ENCODE assay signal across 10 mouse cellular contexts in the genomic region with DNA sequence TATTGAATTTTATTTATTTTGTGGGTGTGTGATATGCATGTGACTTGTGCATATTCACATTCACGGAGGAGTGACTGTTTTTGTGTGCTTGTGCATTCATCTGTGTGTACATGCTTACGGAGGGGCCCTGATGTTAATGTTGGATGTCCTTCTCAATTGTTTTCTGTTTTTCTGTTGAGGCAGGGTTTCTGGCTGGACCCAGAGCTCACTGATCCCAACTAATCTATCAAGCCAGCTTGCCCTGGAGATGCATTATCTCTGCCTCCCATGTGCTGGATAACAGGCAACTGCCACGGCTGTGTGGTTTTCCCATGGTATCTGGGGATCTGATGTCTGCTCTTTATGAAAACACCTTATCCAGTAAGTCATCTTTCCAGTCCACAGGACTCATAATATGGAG.
DNase-seq lines count a peak whose midpoint lies in the region; ATAC-seq and TF ChIP-seq lines count a peak whose summit lies in the region.
"Had no signal": no experiment of that assay in that cellular context is flagged by ENCODE, and none has a peak within 500 bp of the region (broad histone marks: within the 10 kb centered on the region; RNA-seq: fewer than 3 reads in every experiment).

No protein-coding gene starts in this region.

- H3K4me3 ChIP-seq in midbrain, embryonic 11.5 days (ENCODE audit: low read depth, low read length) = no peak overlapping the region
- H3K4me3 ChIP-seq in midbrain, embryonic 10.5 days = no peak overlapping the region
- H3K4me3 ChIP-seq in liver, embryonic 13.5 days (replicated peaks) = no peak overlapping the region
- H3K4me3 ChIP-seq in heart, adult 2 months = no peak overlapping the region
- H3K4me3 ChIP-seq: intestine, embryonic 15.5 days had no signal

- no peak overlapping the region for H3K9ac ChIP-seq in midbrain, embryonic 11.5 days (ENCODE audit: low read length)
- H3K9ac ChIP-seq in liver, embryonic 13.5 days = no peak overlapping the region
- no peak overlapping the region for H3K9ac ChIP-seq in heart, adult 2 months (ENCODE audit: low read depth, low read length)
- H3K9ac ChIP-seq: intestine, embryonic 15.5 days had no signal

- TF ChIP-seq POLR2A in heart, adult 2 months (IDR thresholded peaks at IDR 0.05; ENCODE audit: insufficient read depth, low read depth, low read length) = no peak

- H3K36me3 ChIP-seq in midbrain, embryonic 11.5 days (ENCODE audit: control insufficient read depth, insufficient read depth, low read length) = no peaks in the 10 kb centered on the region
- H3K36me3 ChIP-seq in midbrain, embryonic 10.5 days = no peaks in the 10 kb centered on the region
- H3K36me3 ChIP-seq in liver, embryonic 13.5 days = no peaks in the 10 kb centered on the region
- no peaks in the 10 kb centered on the region for H3K36me3 ChIP-seq in heart, adult 2 months (ENCODE audit: control insufficient read depth, insufficient read depth, low read length)
- H3K36me3 ChIP-seq: intestine, embryonic 15.5 days had no signal

- no peaks in the 10 kb centered on the region for H3K27me3 ChIP-seq in midbrain, embryonic 11.5 days (ENCODE audit: control insufficient read depth, insufficient read depth, low read length)
- no peaks in the 10 kb centered on the region for H3K27me3 ChIP-seq in midbrain, embryonic 10.5 days (ENCODE audit: low read depth, poor library complexity, severe bottlenecking)
- no peaks in the 10 kb centered on the region for H3K27me3 ChIP-seq in liver, embryonic 13.5 days
- no peaks in the 10 kb centered on the region; the same call in 1 of the 2 replicates for H3K27me3 ChIP-seq in heart, adult 2 months (ENCODE audit: control insufficient read depth, insufficient read depth, low read length)
- H3K27me3 ChIP-seq: intestine, embryonic 15.5 days had no signal

- 46% methylated on average over 3 of the region's 3 CpGs for WGBS in midbrain, embryonic 11.5 days
- 55% methylated on average over 3 of the region's 3 CpGs for WGBS in midbrain, embryonic 10.5 days
- WGBS in liver, embryonic 13.5 days (ENCODE audit: insufficient replicate concordance) = 29% methylated on average over 3 of the region's 3 CpGs
- WGBS in heart, adult 2 months = 47% methylated on average over 3 of the region's 3 CpGs

- no peak for TF ChIP-seq EP300 in heart, adult 2 months (IDR thresholded peaks at IDR 0.05; ENCODE audit: insufficient read depth, low read depth, low read length)

- H3K79me2 ChIP-seq in heart, adult 2 months (replicated peaks; ENCODE audit: control insufficient read depth, insufficient read depth, low read length) = no peaks in the 10 kb centered on the region

- DNase-seq in embryo, embryonic 10 days (ENCODE audit: low spot score) = peak; percentile 4
- no peak for DNase-seq in embryo, embryonic 9.5 days (ENCODE audit: extremely low spot score)
- DNase-seq in midbrain, embryonic 11.5 days (ENCODE audit: low spot score, missing footprints) = no peak
- no peak for DNase-seq in midbrain, embryonic 10.5 days (ENCODE audit: low spot score)
- DNase-seq in liver, embryonic 13.5 days = peak; percentile 13
- DNase-seq in Muller cell, postnatal 12 days (ENCODE audit: inconsistent ontology term) = no peak
- DNase-seq in heart, adult 2 months = no peak
- DNase-seq: layer of hippocampus, adult 9-11 months had no signal

- intact Hi-C loops in heart, adult 2 months (cut with DNase I) = no loop called here

- H3K9me3 ChIP-seq in midbrain, embryonic 11.5 days (ENCODE audit: control insufficient read depth, low read length) = no peaks in the 10 kb centered on the region
- H3K9me3 ChIP-seq in midbrain, embryonic 10.5 days (replicated peaks) = no peaks in the 10 kb centered on the region
- H3K9me3 ChIP-seq in liver, embryonic 13.5 days (replicated peaks) = no peaks in the 10 kb centered on the region
- H3K9me3 ChIP-seq: intestine, embryonic 15.5 days had no signal

- no peak for TF ChIP-seq CTCF in heart, adult 2 months (IDR thresholded peaks at IDR 0.05)

- peak; percentile 75 for ATAC-seq in midbrain, embryonic 11.5 days (ENCODE audit: low FRiP score)
- ATAC-seq in liver, embryonic 13.5 days (ENCODE audit: low read depth) = peak; percentile 78
- ATAC-seq in megakaryocyte, adult 5-6 weeks (ENCODE audit: poor library complexity, severe bottlenecking) = no peak
- ATAC-seq: intestine, embryonic 15.5 days had no signal

- H3K27ac ChIP-seq in midbrain, embryonic 11.5 days (ENCODE audit: low read depth, low read length) = no peak overlapping the region
- no peak overlapping the region for H3K27ac ChIP-seq in midbrain, embryonic 10.5 days (replicated peaks)
- H3K27ac ChIP-seq in liver, embryonic 13.5 days = no peak overlapping the region
- no peak overlapping the region for H3K27ac ChIP-seq in heart, adult 2 months
- H3K27ac ChIP-seq: intestine, embryonic 15.5 days had no signal

- H3K4me1 ChIP-seq in midbrain, embryonic 11.5 days (ENCODE audit: control insufficient read depth, insufficient read depth, low read length) = peaks cover 4% of the 10 kb centered on the region; the same call in 1 of the 2 replicates
- peaks cover 11% of the 10 kb centered on the region for H3K4me1 ChIP-seq in midbrain, embryonic 10.5 days
- peaks cover 4% of the 10 kb centered on the region; the same call in 1 of the 2 replicates for H3K4me1 ChIP-seq in liver, embryonic 13.5 days (replicated peaks)
- no peaks in the 10 kb centered on the region for H3K4me1 ChIP-seq in heart, adult 2 months (ENCODE audit: control insufficient read depth, insufficient read depth, low read length)
- H3K4me1 ChIP-seq: intestine, embryonic 15.5 days had no signal

- H3K4me2 ChIP-seq in midbrain, embryonic 11.5 days = no peak overlapping the region
- H3K4me2 ChIP-seq in liver, embryonic 13.5 days = no peak overlapping the region
- H3K4me2 ChIP-seq: intestine, embryonic 15.5 days had no signal

Comparison
In these comparisons a context has a peak if more than half of its experiments do, and no peak if none do; other contexts are left out.
1. DNase-seq: peak in embryo, embryonic 10 days (single experiment) and liver, embryonic 13.5 days (single experiment); none in embryo, embryonic 9.5 days (single experiment), midbrain, embryonic 11.5 days (single experiment), midbrain, embryonic 10.5 days (single experiment), Muller cell, postnatal 12 days (single experiment) and heart, adult 2 months (0 of 2).